Comparison of ENCODE assay signal across 13 mouse cellular contexts in the genomic region with DNA sequence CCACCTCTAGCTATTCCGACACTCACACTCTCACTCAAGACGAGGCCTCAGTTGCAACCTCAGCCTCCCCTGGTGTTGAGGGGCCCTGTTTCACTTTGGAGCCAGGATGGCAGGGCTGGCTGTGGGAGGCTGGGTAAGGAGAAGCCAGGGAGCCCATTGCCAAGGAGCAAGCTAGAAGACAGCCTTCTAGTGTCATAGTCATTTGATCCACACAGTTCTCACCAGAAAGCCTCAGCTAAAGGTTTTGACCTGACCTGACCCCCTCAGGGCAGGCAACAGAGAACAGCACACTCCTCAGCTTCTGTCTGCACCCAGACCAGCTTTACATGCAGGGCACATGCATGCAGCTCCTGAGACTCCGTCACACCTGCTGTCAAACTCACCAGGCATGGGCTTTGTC.
"Had no signal": no experiment of that assay in that cellular context is flagged by ENCODE, and none has a peak within 500 bp of the region (broad histone marks: within the 10 kb centered on the region; RNA-seq: fewer than 3 reads in every experiment).

No protein-coding gene starts in this region.

- H3K4me3 ChIP-seq: megakaryocyte, embryonic 14.5 days; midbrain, embryonic 13.5 days; midbrain, embryonic 15.5 days; neural tube, embryonic 12.5 days had no signal

- DNase-seq: lung, adult 18-20 months; lung, embryonic 14.5 days; lung, postnatal 10 days; lung, postnatal 4 days; right cerebral cortex, postnatal 14 days; spleen, adult 18-20 months; thymus, adult 18-20 months; thymus, postnatal 14 days; thymus, postnatal 4 days had no signal

- H3K27ac ChIP-seq: midbrain, embryonic 13.5 days; midbrain, embryonic 15.5 days; neural tube, embryonic 12.5 days had no signal
